Mouse (Mus musculus): Measurements from ENCODE around the gene Tsn. TPM values are rescaled to one million over a fixed set of nuclear protein-coding genes. Genes with fewer than 3 reads are reported as not detected.

Tsn gene
- 187 and 206 TPM in 2 replicates for polyA plus RNA-seq (2015; fragmentation: Nextera tagmentation; extraction: Ambion mirVana)

- H3K27me3 ChIP-seq (replicated peaks), result no peaks in the 10 kb centered on the region
- H3K27ac ChIP-seq (replicated peaks), result peak within 1 kb of the TSS; percentile 90
- H3K4me1 ChIP-seq, result peaks cover 9% of the 10 kb centered on the region
- peak within 1 kb of the TSS; percentile 96 for H3K4me3 ChIP-seq
- peak within 1 kb of the TSS; percentile 97 for H3K9ac ChIP-seq
- no peaks in the 10 kb centered on the region for H3K9me3 ChIP-seq
- H3K36me3 ChIP-seq, result peaks cover 17% of the 10 kb centered on the region
- ATAC-seq (ENCODE audit: extremely low read depth, insufficient number of reproducible peaks, low FRiP score, low TSS enrichment), result no peak
- H3K4me2 ChIP-seq, result peak within 1 kb of the TSS; percentile 80
- 50% methylated on average over 12 of the region's 12 CpGs for WGBS
Observed at GRCm38 (mm10) chr1:118311622-118312326, at the start of gene Tsn. Tsn (minus strand) TSS chr1:118311739.

GRCm38 (mm10) chr1:118359071-118359761 is 47.7 kb upstream of the Tsn start:
- H3K4me1 ChIP-seq, result peaks cover 18% of the 10 kb centered on the region
- H3K27ac ChIP-seq (replicated peaks), result peak overlapping the region; percentile 84
- no peaks in the 10 kb centered on the region for H3K9me3 ChIP-seq
- peak overlapping the region; percentile 36 for H3K4me2 ChIP-seq
- H3K27me3 ChIP-seq (replicated peaks), result no peaks in the 10 kb centered on the region
- H3K4me3 ChIP-seq, result no peak overlapping the region
- ATAC-seq (ENCODE audit: extremely low read depth, insufficient number of reproducible peaks, low FRiP score, low TSS enrichment), result no peak
- peak overlapping the region; percentile 58; the same call in 1 of the 2 replicates for H3K9ac ChIP-seq
- 36% methylated on average over 6 of the region's 6 CpGs for WGBS
- no peaks in the 10 kb centered on the region for H3K36me3 ChIP-seq

DNA sequence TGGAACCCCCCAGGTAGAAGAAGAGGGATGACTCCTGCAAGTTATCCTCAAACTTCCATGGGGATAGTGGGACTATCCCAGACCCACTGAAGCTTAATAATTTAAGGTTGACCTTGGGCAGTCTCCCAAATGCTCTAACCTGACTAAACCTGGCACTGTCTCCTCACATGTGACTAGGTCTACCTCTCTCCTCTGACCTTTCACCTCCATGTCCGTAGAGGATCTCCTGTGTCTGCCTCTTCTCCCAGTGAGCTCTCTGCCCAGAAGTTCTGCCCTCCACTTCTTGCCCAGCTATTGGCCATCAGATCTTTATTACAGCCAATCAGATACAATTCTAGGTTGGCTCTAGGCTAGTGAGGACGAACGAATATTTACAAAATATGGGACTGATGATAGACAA is 38.4 kb upstream of the Tsn start:
- no peak for ATAC-seq (ENCODE audit: extremely low read depth, insufficient number of reproducible peaks, low FRiP score, low TSS enrichment)
- no peaks in the 10 kb centered on the region for H3K36me3 ChIP-seq
- no peak overlapping the region for H3K9ac ChIP-seq
- H3K27me3 ChIP-seq (replicated peaks), result no peaks in the 10 kb centered on the region
- no peak overlapping the region for H3K4me3 ChIP-seq
- no peaks in the 10 kb centered on the region for H3K4me1 ChIP-seq
- H3K9me3 ChIP-seq, result no peaks in the 10 kb centered on the region
- no peak overlapping the region for H3K4me2 ChIP-seq
- 73% methylated on average over 3 of the region's 3 CpGs for WGBS
- no peak overlapping the region for H3K27ac ChIP-seq (replicated peaks)

GRCm38 (mm10) chr1:118343649-118344435 is 32.3 kb upstream of the Tsn start:
- H3K36me3 ChIP-seq, result no peaks in the 10 kb centered on the region
- no peaks in the 10 kb centered on the region for H3K27me3 ChIP-seq (replicated peaks)
- ATAC-seq (ENCODE audit: extremely low read depth, insufficient number of reproducible peaks, low FRiP score, low TSS enrichment), result no peak
- no peak overlapping the region for H3K4me2 ChIP-seq
- no peak overlapping the region for H3K9ac ChIP-seq
- no peaks in the 10 kb centered on the region for H3K9me3 ChIP-seq
- peaks cover 7% of the 10 kb centered on the region for H3K4me1 ChIP-seq
- WGBS, result 38% methylated on average over 6 of the region's 6 CpGs
- H3K4me3 ChIP-seq, result no peak overlapping the region
- H3K27ac ChIP-seq (replicated peaks), result no peak overlapping the region

- H3K4me2 ChIP-seq, result no peak overlapping the region
- H3K9ac ChIP-seq, result no peak overlapping the region
- WGBS, result 46% methylated on average over 5 of the region's 5 CpGs
- ATAC-seq (ENCODE audit: extremely low read depth, insufficient number of reproducible peaks, low FRiP score, low TSS enrichment), result no peak
- H3K4me1 ChIP-seq, result peaks cover 7% of the 10 kb centered on the region
- no peaks in the 10 kb centered on the region for H3K9me3 ChIP-seq
- no peak overlapping the region for H3K4me3 ChIP-seq
- peaks cover 24% of the 10 kb centered on the region for H3K36me3 ChIP-seq
- no peak overlapping the region for H3K27ac ChIP-seq (replicated peaks)
- no peaks in the 10 kb centered on the region for H3K27me3 ChIP-seq (replicated peaks)
Observed at GRCm38 (mm10) chr1:118337921-118338320, 26.4 kb upstream of the Tsn start.

- no peak overlapping the region for H3K4me2 ChIP-seq
- H3K4me1 ChIP-seq, result no peaks in the 10 kb centered on the region
- no peaks in the 10 kb centered on the region for H3K9me3 ChIP-seq
- H3K36me3 ChIP-seq, result peaks cover 44% of the 10 kb centered on the region
- no peak overlapping the region for H3K9ac ChIP-seq
- H3K4me3 ChIP-seq, result no peak overlapping the region
- H3K27me3 ChIP-seq (replicated peaks), result no peaks in the 10 kb centered on the region
- no peak overlapping the region for H3K27ac ChIP-seq (replicated peaks)
- ATAC-seq (ENCODE audit: extremely low read depth, insufficient number of reproducible peaks, low FRiP score, low TSS enrichment), result no peak
Observed at GRCm38 (mm10) chr1:118335847-118336246, 24.3 kb upstream of the Tsn start.

DNA sequence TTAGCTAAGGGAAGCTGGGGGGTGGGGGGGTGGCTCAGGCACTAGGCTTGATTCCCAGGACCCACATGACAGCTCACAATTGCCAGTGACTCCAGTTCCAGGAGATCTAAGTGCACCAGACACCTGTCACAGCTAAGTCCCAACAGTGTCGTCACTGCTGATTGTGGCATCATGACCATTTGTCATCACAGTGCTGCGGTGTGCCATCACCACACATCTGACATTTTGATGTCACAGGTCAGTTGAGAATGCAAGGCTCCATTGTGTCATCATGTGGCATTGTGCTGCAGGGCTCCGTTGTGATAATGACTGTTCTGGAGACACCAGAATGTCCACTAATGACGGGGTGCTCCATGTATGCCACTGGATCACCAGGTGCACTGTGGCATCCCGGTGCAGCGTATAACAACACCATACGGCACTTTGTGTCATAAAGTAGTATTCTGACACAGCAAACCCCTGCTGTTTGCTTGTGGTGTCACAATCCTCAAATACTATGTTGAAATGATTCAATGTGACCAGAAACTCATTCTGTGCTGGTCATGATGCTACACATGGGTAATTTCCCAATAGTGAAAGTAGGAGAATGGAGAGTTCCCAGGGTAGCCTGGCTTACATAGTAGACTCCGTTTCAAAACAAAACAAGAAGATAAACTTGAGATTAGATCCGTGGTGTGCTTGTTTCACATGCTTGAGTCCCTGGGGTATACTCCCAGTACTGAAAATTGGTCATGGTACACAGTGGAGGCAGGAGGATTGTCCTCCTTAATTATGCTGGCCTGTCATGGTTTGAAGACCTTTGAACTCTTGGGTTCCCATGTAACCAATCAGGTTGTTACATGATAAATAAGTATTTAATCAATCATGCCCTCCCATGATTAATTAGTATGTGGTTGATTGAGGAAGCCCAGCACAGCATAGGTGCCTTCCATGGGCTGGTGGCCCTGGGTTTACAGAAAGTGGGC is 23.5 kb upstream of the Tsn start:
- Histone ChIP-seq H3K9me3 (no peaks in the 10 kb centered on the region), H3K4me1 (no peaks in the 10 kb centered on the region), H3K9ac (no peak overlapping the region), H3K27me3 (replicated peaks) (no peaks in the 10 kb centered on the region), H3K4me3 (no peak overlapping the region), H3K4me2 (no peak overlapping the region), H3K27ac (replicated peaks) (no peak overlapping the region), H3K36me3 (peaks cover 53% of the 10 kb centered on the region)
- no peak for ATAC-seq (ENCODE audit: extremely low read depth, insufficient number of reproducible peaks, low FRiP score, low TSS enrichment)
- WGBS, result 78% methylated on average over 9 of the region's 9 CpGs

DNA sequence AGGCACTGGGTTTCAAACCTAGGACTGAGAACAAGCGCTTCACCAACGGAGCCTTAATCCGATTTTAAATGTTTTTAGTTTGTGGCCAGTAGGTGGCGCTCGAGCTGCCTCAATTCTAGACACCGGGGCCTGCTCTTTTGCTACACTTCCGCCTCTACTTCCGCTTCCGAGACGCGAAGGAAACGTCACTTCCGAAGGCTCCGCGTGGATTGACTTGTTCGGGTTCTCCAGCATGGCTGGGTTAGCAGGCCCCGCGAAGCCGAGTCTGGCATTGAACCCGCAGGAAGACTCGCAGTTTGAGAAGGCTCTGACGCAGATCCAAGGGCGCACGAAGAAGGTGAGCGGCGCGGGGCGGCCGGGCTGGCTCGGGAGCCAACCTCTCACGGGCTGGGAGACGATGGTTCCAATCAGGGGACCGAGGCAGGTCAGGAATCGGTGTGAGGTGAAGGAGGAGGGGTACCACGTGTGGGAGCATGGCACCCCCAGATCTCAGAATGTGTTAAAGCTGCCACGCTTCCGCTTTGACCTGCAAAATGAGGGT is 10.2 kb upstream of the Tsn start, which contains the start of gene Nifk:
TSS of gene Nifk (plus strand) at position 179 of the 541 bp plus-strand sequence.
- Histone ChIP-seq H3K4me3 (peak within 1 kb of the TSS; percentile 96), H3K36me3 (peaks cover 26% of the 10 kb centered on the region), H3K9me3 (no peaks in the 10 kb centered on the region), H3K4me2 (peak within 1 kb of the TSS; percentile 92), H3K27me3 (replicated peaks) (peaks cover 23% of the 10 kb centered on the region), H3K27ac (replicated peaks) (0 out of 2 replicates have a peak within 1 kb of the TSS, but pooled peaks have one; percentile 36), H3K4me1 (peaks cover 15% of the 10 kb centered on the region), H3K9ac (peak within 1 kb of the TSS; percentile 95)
- under 1% methylated on average over 37 of the region's 37 CpGs for WGBS
- peak; percentile 82 for ATAC-seq (ENCODE audit: extremely low read depth, insufficient number of reproducible peaks, low FRiP score, low TSS enrichment)

- ATAC-seq (ENCODE audit: extremely low read depth, insufficient number of reproducible peaks, low FRiP score, low TSS enrichment), result no peak
- H3K9ac ChIP-seq, result no peak overlapping the region
- H3K4me3 ChIP-seq, result no peak overlapping the region
- H3K36me3 ChIP-seq, result peaks cover 22% of the 10 kb centered on the region
- no peaks in the 10 kb centered on the region for H3K9me3 ChIP-seq
- WGBS, result 65% methylated on average over 2 of the region's 2 CpGs
- H3K4me2 ChIP-seq, result no peak overlapping the region
- H3K27ac ChIP-seq (replicated peaks), result no peak overlapping the region
- peaks cover 23% of the 10 kb centered on the region for H3K27me3 ChIP-seq (replicated peaks)
- peaks cover 15% of the 10 kb centered on the region for H3K4me1 ChIP-seq
Observed at GRCm38 (mm10) chr1:118320696-118321095, 9.2 kb upstream of the Tsn start.

- WGBS, result under 1% methylated on average over 67 of the region's 67 CpGs
- Histone ChIP-seq H3K4me1 (peaks cover 9% of the 10 kb centered on the region), H3K4me2 (peak overlapping the region; percentile 80), H3K4me3 (peak overlapping the region; percentile 96), H3K36me3 (peaks cover 25% of the 10 kb centered on the region), H3K27ac (replicated peaks) (peak overlapping the region; percentile 90), H3K27me3 (replicated peaks) (no peaks in the 10 kb centered on the region), H3K9ac (peak overlapping the region; percentile 97), H3K9me3 (no peaks in the 10 kb centered on the region)
- ATAC-seq (ENCODE audit: extremely low read depth, insufficient number of reproducible peaks, low FRiP score, low TSS enrichment), result peak; percentile 94
Observed at GRCm38 (mm10) chr1:118310780-118311621, 538 bp downstream of the Tsn start.

All from heart, embryonic 13.5 days (tissue).